Mouse (Mus musculus) cortical plate, adult 2 months (tissue): ENCODE measurements around the gene Kif1c.

ENCODE experiments used
- CTCF ChIP-seq: fragments of 200-500 bp; IDR thresholded peaks from 2 replicates; pipeline ENCODE4 v1.5.1; 2011; ENCODE audit warnings: mild to moderate bottlenecking, control low read depth, low read length; ENCODE audit not compliant: insufficient read depth; ENCODE audit errors: extremely low read depth
- POLR2A ChIP-seq: fragments of 200-500 bp; IDR thresholded peaks from 2 replicates; pipeline ENCODE4 v1.6.1; 2011; ENCODE audit warnings: mild to moderate bottlenecking, low read length, control low read depth; ENCODE audit not compliant: insufficient read depth; ENCODE audit errors: extremely low read depth

GRCm38 (mm10) chr11:70713222-70713621 lies 12.9 kb downstream of the Kif1c start:
- TF ChIP-seq CTCF (no peak), POLR2A (no peak)
